Mouse (Mus musculus): ENCODE results near the gene Irak3. TPM values are rescaled to one million over a fixed set of nuclear protein-coding genes. Genes with fewer than 3 reads are reported as not detected.
"Not testable (repeated sequence)": the region's sequence is repeated elsewhere in the genome, so short reads cannot be mapped to it uniquely, and the experiment has no call there.

Irak3 gene
- polyA plus RNA-seq, 1 experiment from 2014 or later = 0.67 TPM

DNA sequence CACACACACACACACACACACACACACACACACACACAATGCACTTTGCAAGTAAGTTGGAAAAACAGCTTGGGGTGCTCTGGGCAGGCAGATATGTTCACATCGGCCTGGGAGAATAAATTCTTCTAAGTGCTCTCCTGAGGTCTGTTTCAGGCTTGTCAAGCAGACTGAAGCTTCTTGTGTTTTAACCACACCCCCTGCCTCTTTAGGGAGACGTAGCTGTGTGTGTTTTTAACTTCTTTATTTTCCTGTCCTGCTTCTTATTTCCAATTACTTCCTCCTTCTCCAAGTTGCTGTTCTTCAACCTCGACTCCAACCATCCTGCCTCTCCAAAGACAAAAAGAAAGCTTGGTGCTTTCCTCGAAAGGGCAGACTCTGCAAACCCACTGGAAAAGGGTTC lies 61.7 kb downstream of the Irak3 start:
- 54% methylated on average over 4 of the region's 4 CpGs for WGBS

GRCm38 (mm10) chr10:120136020-120136562 lies 65.8 kb downstream of the Irak3 start:
- Histone ChIP-seq H3K4me1 (no peaks in the 10 kb centered on the region), H3K4me3 (no peak overlapping the region), H3K9me3 (no peaks in the 10 kb centered on the region), H3K9ac (no peak overlapping the region), H3K27me3 (no peaks in the 10 kb centered on the region), H3K36me3 (no peaks in the 10 kb centered on the region), H3K4me2 (no peak overlapping the region), H3K27ac (no peak overlapping the region)
- WGBS = 74% methylated on average over 12 of the region's 12 CpGs
- ATAC-seq (ENCODE audit: borderline replicate concordance, extremely low read depth, low FRiP score, low TSS enrichment) = no peak

More for the DNA sequence above, 61.7 kb downstream of the Irak3 start:
- no peak overlapping the region for H3K27ac ChIP-seq
- H3K9me3 ChIP-seq = no peaks in the 10 kb centered on the region
- no peak for ATAC-seq (ENCODE audit: borderline replicate concordance, extremely low read depth, low FRiP score, low TSS enrichment)
- H3K4me3 ChIP-seq = no peak overlapping the region
- H3K4me1 ChIP-seq = no peaks in the 10 kb centered on the region
- no peaks in the 10 kb centered on the region for H3K27me3 ChIP-seq
- H3K4me2 ChIP-seq = no peak overlapping the region
- H3K36me3 ChIP-seq = no peaks in the 10 kb centered on the region
- H3K9ac ChIP-seq = no peak overlapping the region

DNA sequence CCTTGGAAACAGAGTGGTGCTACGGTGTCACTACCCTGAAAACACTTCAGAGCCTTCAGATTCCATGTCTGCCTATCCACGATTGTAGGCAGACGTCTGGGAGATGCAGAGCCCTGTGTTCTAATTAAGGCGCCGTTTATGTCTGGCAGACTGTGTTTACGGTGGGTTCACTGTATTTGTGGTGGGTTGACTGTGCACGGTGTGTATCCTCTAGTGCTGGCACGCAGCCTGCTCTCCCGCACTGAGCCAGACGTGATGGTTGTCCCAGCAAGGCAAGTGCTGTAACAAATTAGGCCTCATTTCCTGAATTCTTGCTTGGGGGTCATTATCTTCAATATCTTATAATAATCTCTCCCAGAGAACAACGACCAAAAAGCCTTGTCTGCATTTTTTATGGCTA lies 68.2 kb downstream of the Irak3 start:
- Histone ChIP-seq H3K4me1 (no peaks in the 10 kb centered on the region), H3K4me2 (no peak overlapping the region), H3K9me3 (no peaks in the 10 kb centered on the region), H3K36me3 (no peaks in the 10 kb centered on the region), H3K27ac (no peak overlapping the region), H3K9ac (no peak overlapping the region), H3K4me3 (no peak overlapping the region), H3K27me3 (no peaks in the 10 kb centered on the region)
- WGBS = 37% methylated on average over 11 of the region's 11 CpGs
- no peak for ATAC-seq (ENCODE audit: borderline replicate concordance, extremely low read depth, low FRiP score, low TSS enrichment)

GRCm38 (mm10) chr10:120130621-120131020 lies 71.3 kb downstream of the Irak3 start:
- Histone ChIP-seq H3K27me3 (no peaks in the 10 kb centered on the region), H3K4me3 (no peak overlapping the region), H3K36me3 (no peaks in the 10 kb centered on the region), H3K4me1 (no peaks in the 10 kb centered on the region), H3K9me3 (no peaks in the 10 kb centered on the region), H3K9ac (no peak overlapping the region), H3K27ac (no peak overlapping the region), H3K4me2 (no peak overlapping the region)
- ATAC-seq (ENCODE audit: borderline replicate concordance, extremely low read depth, low FRiP score, low TSS enrichment) = no peak
- WGBS = 61% methylated on average over 16 of the region's 16 CpGs

GRCm38 (mm10) chr10:120128601-120129277 lies 73.2 kb downstream of the Irak3 start:
- Histone ChIP-seq H3K4me1 (no peaks in the 10 kb centered on the region), H3K9me3 (no peaks in the 10 kb centered on the region), H3K36me3 (no peaks in the 10 kb centered on the region), H3K4me3 (no peak overlapping the region), H3K4me2 (no peak overlapping the region), H3K9ac (no peak overlapping the region), H3K27me3 (no peaks in the 10 kb centered on the region), H3K27ac (no peak overlapping the region)
- no peak for ATAC-seq (ENCODE audit: borderline replicate concordance, extremely low read depth, low FRiP score, low TSS enrichment)
- 29% methylated on average over 13 of the region's 13 CpGs for WGBS

DNA sequence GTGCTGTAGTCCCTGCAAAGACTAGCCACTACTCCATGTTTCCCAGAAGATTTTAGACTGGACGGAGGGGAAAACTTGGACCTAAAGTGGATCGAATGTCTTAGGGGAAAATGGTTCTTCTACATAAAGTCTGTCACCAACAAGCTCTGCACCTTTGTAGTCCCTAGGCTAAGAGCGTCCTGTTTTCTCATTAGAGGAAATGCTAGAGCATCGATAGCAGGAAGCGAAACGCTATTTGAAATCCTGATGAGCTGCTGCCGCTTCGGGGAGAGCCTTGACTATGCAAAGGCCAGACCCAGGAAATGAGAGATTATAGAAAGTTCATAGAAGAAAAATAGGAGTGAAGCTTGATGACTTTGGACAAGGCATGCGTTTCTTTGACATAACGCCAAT lies 76.5 kb downstream of the Irak3 start:
- Histone ChIP-seq H3K36me3 (no peaks in the 10 kb centered on the region), H3K27me3 (no peaks in the 10 kb centered on the region), H3K27ac (no peak overlapping the region), H3K4me3 (no peak overlapping the region), H3K9ac (no peak overlapping the region), H3K4me1 (no peaks in the 10 kb centered on the region), H3K4me2 (no peak overlapping the region), H3K9me3 (no peaks in the 10 kb centered on the region)
- WGBS = 67% methylated on average over 10 of the region's 10 CpGs
- ATAC-seq (ENCODE audit: borderline replicate concordance, extremely low read depth, low FRiP score, low TSS enrichment) = 0 out of 2 replicates have a peak, but pooled peaks have one; percentile 14

- WGBS = 50% methylated on average over 7 of the region's 7 CpGs
- H3K9ac ChIP-seq = no peak overlapping the region
- H3K4me3 ChIP-seq = no peak overlapping the region
- no peaks in the 10 kb centered on the region for H3K27me3 ChIP-seq
- no peak overlapping the region for H3K27ac ChIP-seq
- no peaks in the 10 kb centered on the region for H3K36me3 ChIP-seq
- no peaks in the 10 kb centered on the region for H3K9me3 ChIP-seq
- no peaks in the 10 kb centered on the region for H3K4me1 ChIP-seq
- ATAC-seq (ENCODE audit: borderline replicate concordance, extremely low read depth, low FRiP score, low TSS enrichment) = 0 out of 2 replicates have a peak, but pooled peaks have one; percentile 52
- no peak overlapping the region for H3K4me2 ChIP-seq
Observed at GRCm38 (mm10) chr10:120124801-120125464, 77.0 kb downstream of the Irak3 start.

- H3K9ac ChIP-seq = no peak overlapping the region
- no peak for ATAC-seq (ENCODE audit: borderline replicate concordance, extremely low read depth, low FRiP score, low TSS enrichment)
- WGBS = 81% methylated on average over 3 of the region's 3 CpGs
- H3K4me2 ChIP-seq = no peak overlapping the region
- H3K27me3 ChIP-seq = no peaks in the 10 kb centered on the region
- no peaks in the 10 kb centered on the region for H3K4me1 ChIP-seq
- H3K4me3 ChIP-seq = no peak overlapping the region
- no peaks in the 10 kb centered on the region for H3K9me3 ChIP-seq
- no peaks in the 10 kb centered on the region for H3K36me3 ChIP-seq
- H3K27ac ChIP-seq = no peak overlapping the region
Observed at GRCm38 (mm10) chr10:120123721-120124120, 78.2 kb downstream of the Irak3 start.

DNA sequence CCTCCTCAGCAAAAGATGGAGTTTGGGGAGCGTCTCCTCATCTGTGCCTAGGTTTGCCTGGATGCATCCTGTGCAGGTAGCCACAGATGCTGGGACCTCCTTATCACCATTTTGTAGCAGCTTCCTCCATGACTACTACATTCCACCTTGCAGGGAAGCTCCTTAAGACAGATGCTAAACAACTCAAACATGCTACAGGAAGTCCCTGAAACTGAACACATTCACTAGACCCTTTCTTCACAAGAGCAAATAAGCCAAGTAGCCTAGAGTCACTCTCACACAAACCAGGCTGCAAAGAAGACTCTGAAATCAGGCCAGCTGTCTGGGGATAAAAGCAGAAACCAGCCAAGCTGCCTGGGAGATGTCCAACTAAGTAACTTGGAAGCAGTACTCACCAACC lies 86.7 kb downstream of the Irak3 start:
- no peak overlapping the region for H3K9ac ChIP-seq
- no peak overlapping the region for H3K27ac ChIP-seq
- H3K27me3 ChIP-seq = no peaks in the 10 kb centered on the region
- H3K4me1 ChIP-seq = peaks cover 8% of the 10 kb centered on the region; the same call in 1 of the 2 replicates
- H3K9me3 ChIP-seq = no peaks in the 10 kb centered on the region
- 85% methylated on average over 1 of the region's 1 CpGs for WGBS
- no peak overlapping the region for H3K4me2 ChIP-seq
- H3K36me3 ChIP-seq = no peaks in the 10 kb centered on the region
- no peak overlapping the region for H3K4me3 ChIP-seq
- ATAC-seq (ENCODE audit: borderline replicate concordance, extremely low read depth, low FRiP score, low TSS enrichment) = no peak

DNA sequence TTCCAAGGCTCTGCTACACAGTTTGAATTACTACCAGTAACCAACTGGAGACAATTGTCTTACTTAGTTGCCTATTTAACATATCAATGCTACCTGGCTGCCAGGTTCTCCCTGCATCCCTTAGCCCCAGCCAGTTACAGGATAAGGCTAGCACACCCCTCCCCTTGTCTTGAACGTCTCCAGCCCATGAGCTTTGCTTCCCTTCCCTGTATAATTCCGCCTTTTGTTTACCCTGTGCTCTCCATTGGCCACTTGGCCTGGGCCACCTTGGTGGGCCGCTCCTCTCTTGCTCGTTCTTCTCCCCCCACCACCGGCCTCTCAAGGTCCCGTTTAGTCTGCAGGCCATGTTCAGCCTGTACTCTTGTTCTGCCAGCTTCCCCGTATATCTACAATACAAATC lies 87.4 kb downstream of the Irak3 start:
- H3K4me2 ChIP-seq = no peak overlapping the region
- H3K27ac ChIP-seq = no peak overlapping the region
- no peaks in the 10 kb centered on the region for H3K9me3 ChIP-seq
- no peak for ATAC-seq (ENCODE audit: borderline replicate concordance, extremely low read depth, low FRiP score, low TSS enrichment)
- no peaks in the 10 kb centered on the region for H3K27me3 ChIP-seq
- H3K9ac ChIP-seq = no peak overlapping the region
- no peaks in the 10 kb centered on the region for H3K36me3 ChIP-seq
- peaks cover 8% of the 10 kb centered on the region; the same call in 1 of the 2 replicates for H3K4me1 ChIP-seq
- no peak overlapping the region for H3K4me3 ChIP-seq
- 33% methylated on average over 7 of the region's 7 CpGs for WGBS

- no peak overlapping the region for H3K4me3 ChIP-seq
- H3K27ac ChIP-seq = no peak overlapping the region
- ATAC-seq (ENCODE audit: borderline replicate concordance, extremely low read depth, low FRiP score, low TSS enrichment) = no peak
- no peaks in the 10 kb centered on the region for H3K9me3 ChIP-seq
- no peaks in the 10 kb centered on the region for H3K27me3 ChIP-seq
- peaks cover 8% of the 10 kb centered on the region; the same call in 1 of the 2 replicates for H3K4me1 ChIP-seq
- no peaks in the 10 kb centered on the region for H3K36me3 ChIP-seq
- no peak overlapping the region for H3K4me2 ChIP-seq
- H3K9ac ChIP-seq = no peak overlapping the region
- 80% methylated on average over 6 of the region's 6 CpGs for WGBS
Observed at GRCm38 (mm10) chr10:120113980-120114379, 88.0 kb downstream of the Irak3 start.

DNA sequence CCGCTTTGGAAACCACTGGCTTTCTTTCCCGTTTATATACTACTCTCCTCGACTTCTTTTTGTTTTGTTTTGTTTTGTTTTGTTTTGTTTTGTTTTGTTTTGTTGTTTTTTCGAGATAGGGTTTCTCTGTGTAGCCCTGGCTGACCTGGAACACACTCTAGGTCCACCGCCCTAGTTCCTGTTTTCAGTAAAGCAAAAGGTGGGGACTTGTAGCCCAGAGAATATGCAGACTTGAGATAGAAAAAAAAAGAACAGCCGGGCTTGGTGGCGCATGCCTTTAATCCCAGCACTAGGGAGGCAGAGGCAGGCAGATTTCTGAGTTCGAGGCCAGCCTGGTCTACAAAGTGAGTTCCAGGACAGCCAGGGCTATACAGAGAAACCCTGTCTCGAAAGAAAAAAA lies 88.4 kb downstream of the Irak3 start:
- WGBS = 57% methylated on average over 9 of the region's 9 CpGs
- H3K9me3 ChIP-seq; ATAC-seq (ENCODE audit: borderline replicate concordance, extremely low read depth, low FRiP score, low TSS enrichment); H3K4me1 ChIP-seq; H3K9ac ChIP-seq; H3K36me3 ChIP-seq; H3K27ac ChIP-seq; H3K27me3 ChIP-seq: not testable (repeated sequence)
- Histone ChIP-seq H3K4me3 (peak overlapping the region; percentile 85), H3K4me2 (peak overlapping the region; percentile 90)
